Mouse (Mus musculus): ENCODE measurements around the gene Shf. TPM values are rescaled to one million over a fixed set of nuclear protein-coding genes. Genes with fewer than 3 reads are reported as not detected.
"Not testable (repeated sequence)": the region's sequence is repeated elsewhere in the genome, so short reads cannot be mapped to it uniquely, and the experiment has no call there.

The Shf gene
- polyA plus RNA-seq, 1 experiment = 18.5 TPM

DNA sequence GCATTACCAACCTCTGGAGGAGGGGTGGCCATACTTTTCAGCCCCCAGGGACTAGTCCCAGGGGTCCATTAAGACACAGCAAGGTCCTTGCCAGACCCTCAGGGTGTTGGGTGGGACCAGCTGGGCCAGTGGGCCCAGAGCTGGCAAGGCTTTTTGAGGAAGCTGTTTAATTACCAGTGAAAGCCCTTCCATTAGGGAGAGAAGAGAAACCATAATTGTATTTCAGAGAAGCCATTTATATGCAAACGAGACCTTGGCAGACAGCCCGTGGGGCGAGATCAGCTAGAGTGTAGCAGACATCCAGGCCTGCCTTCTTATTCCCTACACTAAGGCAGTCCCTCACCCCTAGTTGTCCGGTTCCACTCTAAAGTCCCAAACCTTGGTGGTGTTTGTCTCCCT lies 17.0 kb downstream of the Shf start:
- DNase-seq (ENCODE audit: low read depth, low spot score) = no peak
- 52% methylated on average over 4 of the region's 4 CpGs for WGBS

DNA sequence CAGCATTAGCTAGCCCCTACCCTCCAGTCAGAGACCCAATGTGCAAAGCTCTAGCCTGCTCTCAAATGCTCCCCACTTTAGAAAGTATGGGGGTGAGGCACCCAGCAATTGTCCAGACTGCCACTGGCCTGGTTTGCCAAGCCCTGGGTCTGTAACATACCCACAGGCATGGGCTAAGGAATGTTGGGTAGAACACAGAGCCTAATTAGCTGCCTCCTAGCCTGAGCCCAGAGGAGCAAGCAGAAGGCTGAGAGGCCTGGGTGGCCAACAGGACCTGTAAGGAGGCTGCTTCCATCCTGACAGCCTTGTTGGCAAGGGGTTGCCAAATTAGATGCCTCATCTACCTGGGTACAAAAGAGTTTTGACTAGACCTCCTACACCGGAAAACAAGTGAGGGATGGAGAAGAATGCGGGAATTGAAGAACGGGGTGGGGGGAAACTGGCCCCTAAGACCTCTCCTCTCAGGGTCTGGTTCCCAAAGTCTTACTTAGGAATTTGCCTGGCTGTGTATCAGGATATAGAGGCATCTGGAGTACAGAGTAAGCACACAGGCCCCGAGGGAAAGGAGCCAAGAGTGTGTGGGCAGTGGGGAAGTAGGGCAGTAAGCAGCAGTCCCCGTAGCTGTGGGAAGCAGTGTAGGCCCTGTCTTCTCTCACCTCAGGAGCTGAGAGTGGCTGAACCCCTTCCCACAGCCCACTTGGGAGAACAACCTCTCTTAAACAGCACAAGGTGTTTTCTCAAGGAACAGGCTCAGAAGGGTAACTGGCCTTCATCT lies 17.6 kb downstream of the Shf start:
- no peak for DNase-seq (ENCODE audit: low read depth, low spot score)
- WGBS = 71% methylated on average over 5 of the region's 5 CpGs

DNA sequence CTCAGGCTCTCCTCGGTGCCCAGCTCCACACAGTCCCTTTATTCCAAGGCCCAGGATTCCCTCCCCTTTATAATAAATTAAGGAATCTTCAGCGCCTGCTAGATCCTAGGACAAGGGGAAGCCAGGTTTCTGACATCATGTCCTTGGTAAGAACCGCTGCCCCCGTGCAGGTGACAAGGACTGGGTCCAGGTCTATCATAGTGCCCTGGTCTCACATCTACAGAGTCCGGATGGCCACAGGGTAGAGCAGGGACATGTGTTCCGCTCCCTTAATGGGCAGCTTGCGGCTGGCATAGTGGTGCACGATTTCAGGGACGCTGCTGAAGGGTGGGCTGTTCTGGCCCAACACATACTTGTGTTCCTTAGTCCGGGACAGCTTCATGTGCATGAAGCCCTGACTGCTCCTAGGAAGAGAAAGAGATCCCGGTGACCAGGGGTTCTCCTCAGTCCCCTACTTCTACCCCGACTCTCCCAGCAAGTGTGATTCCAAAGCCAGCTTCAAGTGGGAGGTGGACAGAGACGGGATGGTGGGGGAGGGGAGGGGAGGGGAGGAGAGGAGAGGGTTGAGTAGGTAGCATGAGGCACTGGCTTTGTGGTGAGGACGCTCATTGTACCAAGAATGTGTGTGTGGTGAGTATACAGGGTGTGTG lies 19.7 kb downstream of the Shf start:
- no peak for DNase-seq (ENCODE audit: low read depth, low spot score)
- 32% methylated on average over 14 of the region's 14 CpGs for whole genome bisulfite sequencing

DNA sequence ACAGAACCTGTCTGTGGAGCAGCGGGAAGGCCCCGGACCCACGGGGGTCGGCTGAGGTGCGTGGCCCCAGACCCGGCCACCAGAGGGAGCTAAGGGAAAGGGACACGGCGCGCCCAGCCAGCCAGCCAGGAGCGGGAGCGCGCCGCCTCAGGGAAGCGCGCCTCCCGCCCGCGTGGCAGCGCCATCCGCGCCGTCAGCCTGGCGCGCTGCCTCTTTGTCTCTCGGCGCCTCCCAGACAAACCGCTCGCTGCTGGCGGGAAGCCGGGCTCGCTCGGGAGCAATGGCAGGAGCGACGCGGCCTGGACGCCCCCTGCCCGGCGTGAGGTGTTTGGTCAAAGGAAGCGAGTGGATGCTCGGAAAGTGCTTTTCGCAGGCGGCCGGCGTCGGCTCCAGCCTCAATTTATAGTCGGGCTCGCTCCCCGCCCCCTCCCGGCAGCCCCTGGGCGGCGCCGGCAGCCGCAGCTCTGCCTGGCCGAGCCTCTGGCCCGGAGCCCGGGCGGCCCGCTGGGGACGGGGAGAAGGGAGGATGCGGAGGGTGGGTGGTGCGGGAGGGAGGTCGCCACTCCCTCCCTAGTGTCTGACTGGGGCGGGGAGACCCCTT lies 20.3 kb downstream of the Shf start:
- under 1% methylated on average over 63 of the region's 63 CpGs for WGBS
- DNase-seq (ENCODE audit: low read depth, low spot score) = no peak

DNA sequence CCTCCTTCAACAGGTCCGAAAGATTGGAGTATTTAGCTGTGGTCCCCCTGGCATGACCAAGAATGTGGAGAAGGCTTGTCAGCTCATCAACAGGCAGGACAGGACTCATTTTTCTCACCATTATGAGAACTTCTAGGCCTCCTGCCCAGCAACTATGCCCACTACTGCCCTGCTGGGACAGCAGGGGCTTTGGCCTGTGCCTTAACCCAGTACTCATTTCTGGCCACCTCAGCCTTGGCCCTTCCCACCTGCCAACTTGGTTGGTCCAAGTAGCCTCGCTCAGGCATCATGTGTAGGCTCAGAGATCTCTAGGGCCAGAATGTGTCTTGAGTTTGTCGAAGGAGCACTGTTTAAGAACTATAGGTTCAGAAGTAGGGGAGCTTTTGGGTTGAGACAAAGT lies 21.7 kb downstream of the Shf start:
- no peak for DNase-seq (ENCODE audit: low read depth, low spot score)
- 92% methylated on average over 3 of the region's 3 CpGs for WGBS

DNA sequence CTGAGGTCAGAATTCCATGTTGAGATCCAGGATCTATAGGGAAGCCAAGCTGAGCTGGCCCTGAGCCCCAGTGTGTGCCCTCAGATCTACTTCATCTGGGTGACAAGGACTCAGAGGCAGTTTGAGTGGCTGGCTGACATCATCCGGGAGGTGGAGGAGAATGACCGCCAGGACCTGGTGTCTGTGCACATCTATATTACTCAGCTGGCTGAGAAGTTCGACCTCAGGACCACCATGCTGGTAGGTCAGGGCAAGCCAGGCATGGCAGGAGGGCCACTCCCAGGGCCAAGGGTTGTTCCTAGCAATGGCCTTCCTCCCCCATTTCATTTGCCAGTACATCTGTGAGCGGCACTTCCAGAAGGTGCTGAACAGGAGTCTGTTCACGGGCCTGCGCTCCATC lies 22.8 kb downstream of the Shf start:
- not testable (repeated sequence) for DNase-seq (ENCODE audit: low read depth, low spot score)
- 88% methylated on average over 6 of the region's 6 CpGs for WGBS

DNA sequence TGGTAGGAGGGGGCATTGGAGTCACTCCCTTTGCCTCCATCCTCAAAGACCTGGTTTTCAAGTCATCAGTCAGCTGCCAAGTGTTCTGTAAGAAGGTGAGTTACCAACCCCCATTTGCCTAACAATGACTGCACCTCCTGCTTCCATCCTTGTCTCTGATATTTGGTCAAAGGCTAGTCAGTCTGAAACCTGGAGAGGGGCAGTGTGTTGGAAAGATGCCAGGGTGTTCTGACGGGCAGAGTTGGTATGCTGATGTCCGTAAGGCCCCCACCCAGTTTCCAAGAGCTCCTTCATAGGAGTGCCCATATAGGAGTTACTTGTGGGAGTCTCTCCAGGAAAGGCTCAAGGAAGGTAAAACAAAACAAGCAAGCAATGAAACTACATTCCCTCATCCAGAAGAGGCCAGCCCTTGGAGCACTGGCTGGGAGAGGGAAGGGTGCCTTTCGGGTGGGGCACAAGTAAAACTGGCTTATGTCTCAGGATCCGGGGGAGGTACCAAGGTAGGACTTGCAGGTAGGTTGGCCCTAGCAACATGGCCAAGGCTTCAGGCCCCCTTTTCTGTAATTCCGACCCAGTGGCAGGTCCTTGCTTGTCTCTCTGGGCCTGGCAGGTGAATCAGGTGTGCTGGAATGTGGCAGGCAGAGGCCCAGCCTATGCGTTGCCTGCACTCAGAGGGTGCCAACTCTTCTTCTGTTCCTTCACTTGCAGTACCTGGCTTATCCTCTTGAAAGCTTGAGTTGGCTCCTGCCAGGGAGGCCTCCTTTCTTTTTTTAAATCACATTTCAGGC lies 23.7 kb downstream of the Shf start:
- 52% methylated on average over 6 of the region's 6 CpGs for WGBS
- no peak for DNase-seq (ENCODE audit: low read depth, low spot score)

DNA sequence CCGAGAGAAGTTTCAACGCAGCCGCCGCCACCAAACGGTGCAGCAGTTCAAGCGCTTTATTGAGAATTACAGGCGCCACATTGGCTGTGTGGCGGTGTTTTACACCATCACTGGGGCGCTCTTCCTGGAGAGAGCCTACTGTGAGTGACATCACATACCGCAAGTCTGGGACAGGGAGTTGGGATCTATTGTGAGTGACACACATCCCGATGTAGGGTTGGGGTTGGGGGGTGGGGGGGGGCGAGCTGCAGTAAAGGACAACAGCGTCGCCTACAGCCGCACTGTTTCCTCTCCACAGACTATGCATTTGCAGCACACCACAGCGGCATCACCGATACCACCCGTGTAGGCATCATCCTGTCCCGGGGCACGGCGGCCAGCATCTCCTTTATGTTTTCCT lies 31.7 kb downstream of the Shf start:
- DNase-seq (ENCODE audit: low read depth, low spot score) = no peak
- WGBS = 73% methylated on average over 21 of the region's 21 CpGs

DNA sequence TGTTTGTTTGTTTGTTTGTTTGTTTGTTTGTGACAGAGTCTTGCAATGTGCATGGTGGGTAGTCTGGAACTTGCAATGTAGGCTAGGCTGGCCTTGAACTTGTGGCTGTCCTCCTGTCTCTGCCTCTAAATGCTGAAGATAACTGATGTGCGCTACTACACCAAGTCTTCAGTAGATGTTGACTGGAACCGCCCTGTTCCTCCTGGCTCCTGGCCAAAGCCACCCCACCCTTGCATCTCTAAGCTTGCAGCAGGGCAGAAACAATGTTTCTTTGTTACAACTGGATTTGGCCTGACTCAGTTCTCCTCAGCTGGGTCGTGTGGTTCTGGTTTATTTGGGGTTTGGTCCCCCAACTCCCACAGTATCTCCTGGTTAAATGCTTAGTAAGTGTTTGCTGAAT lies 34.8 kb downstream of the Shf start:
- no peak for DNase-seq (ENCODE audit: low read depth, low spot score)
- WGBS = 23% methylated on average over 3 of the region's 3 CpGs

DNA sequence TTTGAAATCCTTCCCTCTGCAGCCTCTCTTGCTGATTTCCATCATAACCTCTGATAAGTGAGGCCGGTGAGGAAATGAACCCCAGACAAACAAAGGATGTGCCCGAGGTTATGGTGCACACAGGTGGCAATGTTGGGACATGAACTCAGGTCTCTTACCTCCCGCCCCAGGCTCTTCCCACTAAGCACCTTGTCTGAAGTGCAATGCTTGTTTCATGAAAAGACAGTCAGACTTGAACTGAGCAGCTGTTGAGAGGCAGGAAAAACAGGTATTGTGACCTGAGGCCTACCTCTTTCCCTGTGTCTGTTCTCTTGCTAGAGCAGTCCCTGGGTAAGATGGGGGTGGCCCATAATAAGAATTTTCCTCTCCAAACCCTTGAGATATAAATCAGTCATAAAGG lies 36.7 kb downstream of the Shf start:
- DNase-seq (ENCODE audit: low read depth, low spot score) = no peak
- WGBS = 66% methylated on average over 3 of the region's 3 CpGs

DNA sequence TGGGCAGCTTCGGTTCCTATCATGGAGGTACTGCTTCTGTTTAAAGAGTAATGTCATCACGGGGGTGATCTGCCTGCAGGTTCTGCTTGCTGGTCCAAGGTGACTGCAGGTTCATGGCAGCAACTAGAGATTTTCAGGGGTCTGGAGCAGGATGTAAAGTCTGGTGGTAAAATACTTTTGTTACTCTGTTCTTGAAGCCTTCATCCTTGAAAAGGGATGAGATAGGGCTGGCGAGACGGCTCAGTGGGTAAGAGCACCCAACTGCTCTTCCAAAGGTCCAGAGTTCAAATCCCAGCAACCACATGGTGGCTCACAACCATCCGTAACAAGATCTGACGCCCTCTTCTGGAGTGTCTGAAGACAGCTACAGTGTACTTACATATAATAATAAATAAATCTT lies 38.6 kb downstream of the Shf start:
- 82% methylated on average over 6 of the region's 6 CpGs for WGBS
- DNase-seq (ENCODE audit: low read depth, low spot score) = not testable (repeated sequence)

DNA sequence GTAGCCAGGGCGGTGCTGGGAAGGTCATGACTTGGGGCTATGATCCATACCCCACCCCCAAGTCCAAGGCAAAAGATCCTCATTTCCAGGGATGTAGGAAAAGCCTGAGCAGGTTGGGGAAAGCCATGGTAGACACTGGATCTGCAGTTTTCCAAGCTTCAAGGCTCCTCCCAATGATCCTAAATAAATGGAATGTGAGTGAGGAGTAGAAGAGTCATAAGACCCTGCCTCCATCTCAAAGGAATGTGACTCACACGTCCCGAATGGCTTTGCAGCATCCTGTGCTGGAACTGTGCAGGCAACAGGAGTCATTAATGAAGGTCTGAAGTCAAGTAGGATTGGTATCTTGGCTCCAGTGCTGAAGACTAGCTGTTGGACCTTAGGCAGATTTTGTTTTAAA lies 41.0 kb downstream of the Shf start:
- WGBS = 50% methylated on average over 3 of the region's 3 CpGs
- DNase-seq (ENCODE audit: low read depth, low spot score) = no peak

DNA sequence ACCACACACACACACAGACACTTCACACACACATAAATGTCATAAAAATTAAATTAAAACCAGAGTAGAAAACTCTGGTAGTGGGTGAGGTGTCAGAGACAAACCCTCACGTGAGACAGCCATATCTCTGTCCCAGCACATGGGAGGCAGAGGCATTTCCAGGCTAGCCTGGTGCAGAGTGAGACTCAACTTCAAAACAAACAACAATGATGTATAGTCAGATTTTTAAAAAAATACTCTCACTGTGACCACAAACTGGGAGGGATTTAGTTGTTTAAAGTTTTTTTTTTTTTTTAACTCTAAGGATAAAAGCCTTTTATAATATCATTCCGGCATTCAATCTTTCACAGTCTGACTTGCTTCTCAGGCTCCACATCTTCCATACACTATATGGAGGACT lies 43.6 kb downstream of the Shf start:
- 75% methylated on average over 2 of the region's 2 CpGs for WGBS
- DNase-seq (ENCODE audit: low read depth, low spot score) = no peak

DNA sequence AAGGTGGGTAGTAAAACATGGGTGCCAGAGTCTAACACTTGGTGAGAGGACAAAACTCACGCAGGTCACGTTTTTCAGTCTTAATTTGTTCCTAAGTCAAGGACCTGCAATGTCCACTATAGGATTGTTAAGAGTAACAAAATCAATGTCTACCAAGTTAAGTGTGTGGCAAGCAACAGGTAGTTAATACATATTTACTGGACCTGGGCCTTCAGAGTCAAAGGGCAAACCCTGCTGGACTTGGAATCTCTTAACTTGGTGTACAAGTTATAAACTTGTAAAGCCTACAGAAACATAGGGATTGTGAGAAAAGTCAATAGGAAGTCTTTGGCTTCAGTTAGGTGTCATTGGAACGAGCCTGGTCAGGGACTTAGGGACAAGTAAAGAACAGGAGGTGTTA lies 44.4 kb downstream of the Shf start:
- 53% methylated on average over 3 of the region's 3 CpGs for WGBS
- DNase-seq (ENCODE audit: low read depth, low spot score) = no peak

DNA sequence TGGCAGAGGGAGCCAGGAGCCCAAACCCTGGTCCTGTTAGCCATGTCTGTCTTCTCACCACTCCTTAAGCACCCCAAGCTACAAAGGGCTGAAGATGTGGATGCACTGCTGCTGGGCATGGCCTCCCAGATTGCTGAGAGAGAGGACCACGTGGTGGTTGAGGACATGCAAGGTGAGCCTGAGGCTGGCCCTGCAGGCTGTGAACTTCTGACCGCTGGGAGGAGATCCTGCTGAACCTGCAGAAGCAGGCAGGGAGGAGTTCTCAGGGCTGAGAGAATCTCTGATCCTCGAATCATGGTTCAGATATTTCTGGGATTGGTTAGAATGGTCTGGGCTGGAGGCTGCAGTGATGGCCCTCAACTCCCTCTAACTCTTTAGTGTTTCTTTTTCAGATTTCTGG lies 45.0 kb downstream of the Shf start:
- 62% methylated on average over 3 of the region's 3 CpGs for WGBS
- DNase-seq (ENCODE audit: low read depth, low spot score) = no peak

DNA sequence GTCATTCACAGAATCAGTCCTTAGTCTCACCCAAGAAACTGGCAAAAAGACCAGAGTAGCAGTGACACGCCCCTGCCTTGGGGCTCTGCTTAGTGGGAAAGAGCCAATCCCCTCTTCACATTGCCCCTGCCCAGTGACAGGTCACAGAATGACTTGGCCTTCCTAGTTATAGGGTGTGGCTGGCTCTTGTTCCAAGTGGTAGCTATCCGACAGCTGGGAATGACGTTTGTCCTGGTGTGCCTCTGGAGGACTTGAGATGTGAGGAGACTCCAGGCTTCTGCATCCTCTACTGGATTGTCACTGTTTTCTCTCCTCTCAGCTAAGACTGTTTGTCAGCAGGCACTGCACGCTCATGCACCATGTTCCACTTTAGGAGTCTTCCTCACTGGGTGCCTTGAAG lies 51.6 kb downstream of the Shf start:
- 43% methylated on average over 4 of the region's 4 CpGs for WGBS
- DNase-seq (ENCODE audit: low read depth, low spot score) = no peak

DNA sequence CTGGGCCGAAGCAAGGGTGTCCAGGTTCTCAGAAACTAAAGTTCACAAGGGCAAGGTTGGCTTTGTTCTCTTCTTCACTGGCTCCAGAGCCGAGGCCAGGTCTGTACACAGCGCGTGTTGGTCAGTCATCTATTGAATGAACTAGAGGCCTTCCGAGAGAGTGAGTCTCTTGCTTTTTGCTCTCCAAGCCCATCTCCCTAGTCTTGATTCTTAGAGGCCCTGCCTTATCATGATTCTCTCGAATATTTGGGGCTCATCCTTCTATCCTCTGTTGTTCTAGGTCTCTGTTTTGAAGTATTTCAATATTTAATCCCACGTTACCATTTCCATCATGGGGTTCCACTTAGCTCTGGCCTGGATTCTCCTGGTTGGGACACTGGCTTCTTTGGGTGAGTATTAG lies 53.6 kb downstream of the Shf start, which contains the start of gene Duox1:
Gene Duox1, plus strand, starts transcription at position 301 of the 400 bp plus-strand sequence.
- DNase-seq (ENCODE audit: low read depth, low spot score) = no peak
- 89% methylated on average over 7 of the region's 7 CpGs for WGBS

DNA sequence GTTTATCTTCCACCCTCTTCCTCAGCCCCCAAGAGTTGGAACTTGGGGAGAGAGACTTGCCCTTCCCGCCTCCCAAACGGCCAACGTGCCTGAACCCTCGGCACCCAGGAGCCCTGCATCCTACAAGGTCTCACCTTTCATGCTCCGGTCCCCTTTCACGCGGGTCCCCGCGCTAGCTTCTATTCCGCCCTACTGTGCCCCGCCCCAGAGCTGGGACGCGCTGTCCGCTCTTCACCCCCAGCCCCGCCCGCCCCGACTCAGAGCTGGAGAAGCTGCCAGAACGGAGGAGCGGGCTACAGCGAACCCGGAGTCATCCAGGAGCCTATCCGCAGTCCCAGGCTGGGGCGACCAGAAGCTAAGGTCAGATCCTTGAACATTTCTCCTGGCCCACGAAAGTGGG lies 55.4 kb downstream of the Shf start, which contains the start of gene Duoxa1:
Gene Duoxa1, minus strand, starts transcription at position 195 of the 400 bp plus-strand sequence.
- no peak for DNase-seq (ENCODE audit: low read depth, low spot score)
- 7% methylated on average over 24 of the region's 24 CpGs for WGBS

DNA sequence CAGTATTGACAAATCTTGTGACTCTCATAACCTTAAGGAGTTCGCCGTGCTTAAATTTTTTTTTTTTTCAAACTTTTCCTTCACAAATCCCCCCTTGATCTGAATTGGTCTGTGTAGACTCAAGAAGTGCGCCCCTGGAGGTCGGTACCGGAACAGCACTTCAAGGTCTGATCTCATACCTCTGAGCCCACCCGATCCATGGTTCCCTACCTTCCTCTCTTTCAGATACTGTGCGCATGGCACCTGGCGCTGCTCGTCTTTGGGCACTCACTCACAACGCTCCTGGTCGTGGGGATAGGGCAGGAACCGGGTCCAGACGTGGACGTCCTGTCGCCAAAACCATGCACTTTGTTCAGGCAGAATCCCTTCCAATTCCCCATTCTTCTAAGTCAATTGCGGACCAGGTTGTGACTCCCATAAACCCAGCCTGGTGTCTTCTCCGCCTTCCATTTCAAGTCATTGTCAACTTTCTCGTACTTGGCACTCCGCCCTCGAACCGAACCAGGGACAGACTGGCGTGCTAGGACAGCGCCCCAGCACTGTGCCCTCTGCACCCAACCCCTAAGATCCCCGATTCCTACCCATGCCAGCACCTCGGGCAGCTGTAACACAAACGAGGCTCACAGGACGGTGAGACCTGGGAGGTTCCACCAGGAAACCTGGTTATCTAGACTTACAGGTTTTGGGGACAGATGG lies 56.1 kb downstream of the Shf start:
- DNase-seq (ENCODE audit: low read depth, low spot score) = no peak
- 2% methylated on average over 27 of the region's 27 CpGs for WGBS

DNA sequence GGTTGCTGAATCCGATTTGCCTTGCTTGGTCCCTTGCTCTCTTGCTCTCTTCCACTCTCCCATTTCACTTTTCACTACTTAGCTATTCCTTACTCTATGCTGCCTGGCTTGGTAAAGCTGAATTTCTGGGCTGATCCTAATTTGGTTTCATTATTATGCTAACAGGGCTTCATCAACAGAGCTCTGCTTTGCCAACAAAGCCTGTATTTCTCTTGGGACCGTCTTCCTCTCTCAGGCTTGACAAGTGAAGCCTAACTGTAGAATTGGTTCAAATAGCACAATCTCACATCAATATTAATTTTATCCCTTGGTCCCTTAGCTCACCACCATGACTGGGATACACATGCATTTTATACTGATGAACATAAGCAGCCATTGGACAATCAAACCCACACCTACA lies 57.4 kb downstream of the Shf start:
- WGBS = 77% methylated on average over 2 of the region's 2 CpGs
- DNase-seq (ENCODE audit: low read depth, low spot score) = no peak

Measured in large intestine, adult 2 months (tissue).